Comparison of ENCODE assay signal across 12 mouse cellular contexts in the genomic region with DNA sequence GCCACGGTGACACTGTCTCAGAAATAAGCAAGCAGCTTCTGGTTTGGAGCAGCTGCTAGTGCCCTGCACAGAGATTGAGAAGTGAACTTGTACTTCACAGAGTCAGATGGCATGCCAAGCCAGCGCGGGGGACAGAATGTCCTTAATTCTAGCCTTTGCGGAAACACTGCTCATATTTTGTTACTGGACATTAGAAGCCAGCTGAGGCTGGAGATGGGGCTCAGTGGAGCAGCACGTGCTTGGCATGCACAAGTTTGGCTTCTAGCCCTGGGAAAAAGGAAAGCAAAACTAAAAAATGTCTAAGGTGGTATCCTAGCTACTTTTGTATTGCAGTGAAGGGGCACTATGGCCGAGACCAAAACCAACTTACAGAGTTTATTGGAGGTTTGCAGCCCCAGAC. TPM values are rescaled to one million over a fixed set of nuclear protein-coding genes. Genes with fewer than 3 reads are reported as not detected.
A peak's percentile ranks its signal among the peaks of the same experiment; 100 is the strongest.
DNase-seq lines count a peak whose midpoint lies in the region; ATAC-seq and TF ChIP-seq lines count a peak whose summit lies in the region.
"Had no signal": no experiment of that assay in that cellular context is flagged by ENCODE, and none has a peak within 500 bp of the region (broad histone marks: within the 10 kb centered on the region; RNA-seq: fewer than 3 reads in every experiment).

No protein-coding gene starts in this region.

- no peak overlapping the region for H3K4me2 ChIP-seq in kidney, postnatal 0 days (ENCODE audit: low read length)
- no peak overlapping the region for H3K4me2 ChIP-seq in stomach, postnatal 0 days (replicated peaks; ENCODE audit: low read depth)

- H3K4me3 ChIP-seq in gastrocnemius, adult 2 months: no peak overlapping the region
- H3K4me3 ChIP-seq in kidney, postnatal 0 days (replicated peaks; ENCODE audit: low read depth, low read length): no peak overlapping the region
- no peak overlapping the region for H3K4me3 ChIP-seq in stomach, postnatal 0 days (ENCODE audit: low read depth, low read length)
- H3K4me3 ChIP-seq: left cerebral cortex, adult 2 months had no signal

- TF ChIP-seq CTCF in gastrocnemius, adult 2 months (IDR thresholded peaks at IDR 0.05): no peak
- no peak for TF ChIP-seq CTCF in kidney, postnatal 0 days (IDR thresholded peaks at IDR 0.05; ENCODE audit: low read depth)
- TF ChIP-seq CTCF in stomach, postnatal 0 days (IDR thresholded peaks at IDR 0.05; ENCODE audit: low read depth): no peak

- DNase-seq in gastrocnemius, adult 2 months: peak; percentile 63
- no peak for DNase-seq in gastrocnemius, postnatal 36 days
- peak; percentile 38 for DNase-seq in NIH3T3 (ENCODE audit: low read depth)
- DNase-seq in gastrocnemius, postnatal 14 days: peak; percentile 50
- DNase-seq in kidney, postnatal 0 days (ENCODE audit: low spot score): no peak
- no peak for DNase-seq in urinary bladder, postnatal 10 days (ENCODE audit: low spot score)
- no peak for DNase-seq in left cerebral cortex, adult 11 months (ENCODE audit: low spot score)
- no peak for DNase-seq in stomach, postnatal 0 days (ENCODE audit: low spot score)
- DNase-seq: cerebellum, adult 18-20 months had no signal

- 55% methylated on average over 6 of the region's 6 CpGs for WGBS in kidney, postnatal 0 days
- WGBS in stomach, postnatal 0 days: 80% methylated on average over 6 of the region's 6 CpGs

- no peak overlapping the region for H3K9ac ChIP-seq in kidney, postnatal 0 days (ENCODE audit: low read depth, low read length)
- no peak overlapping the region for H3K9ac ChIP-seq in stomach, postnatal 0 days (ENCODE audit: low read length)

- TF ChIP-seq EP300 in stomach, postnatal 0 days (optimal IDR thresholded peaks at IDR 0.05): no peak

- intact Hi-C loops in gastrocnemius, adult 2 months (cut with DNase I): no loop called here
- intact Hi-C loops in gastrocnemius, postnatal 36 days (cut with DNase I): no loop called here
- intact Hi-C loops in gastrocnemius, postnatal 14 days (cut with DNase I; ENCODE audit: low total_unique reads): no loop called here

- no peaks in the 10 kb centered on the region for H3K4me1 ChIP-seq in kidney, postnatal 0 days (replicated peaks; ENCODE audit: insufficient read depth, low read length)
- no peaks in the 10 kb centered on the region for H3K4me1 ChIP-seq in stomach, postnatal 0 days (replicated peaks; ENCODE audit: control insufficient read depth, insufficient read depth)

- H3K36me3 ChIP-seq in kidney, postnatal 0 days (ENCODE audit: insufficient read depth, low read length): no peaks in the 10 kb centered on the region
- no peaks in the 10 kb centered on the region for H3K36me3 ChIP-seq in stomach, postnatal 0 days (ENCODE audit: control insufficient read depth, insufficient read depth, low read length)

- H3K27me3 ChIP-seq in kidney, postnatal 0 days (ENCODE audit: insufficient read depth, low read length): no peaks in the 10 kb centered on the region
- H3K27me3 ChIP-seq in stomach, postnatal 0 days (ENCODE audit: control insufficient read depth, insufficient read depth, low read length): no peaks in the 10 kb centered on the region
- H3K27me3 ChIP-seq: CH12.LX had no signal

- H3K9me3 ChIP-seq in kidney, postnatal 0 days (replicated peaks; ENCODE audit: low read length): no peaks in the 10 kb centered on the region
- no peaks in the 10 kb centered on the region for H3K9me3 ChIP-seq in stomach, postnatal 0 days (ENCODE audit: control insufficient read depth, low read length)

- peak overlapping the region; percentile 3; the same call in 1 of the 2 replicates for H3K27ac ChIP-seq in gastrocnemius, adult 2 months
- H3K27ac ChIP-seq in kidney, postnatal 0 days: peak overlapping the region; percentile 70; the same call in 1 of the 2 replicates
- no peak overlapping the region for H3K27ac ChIP-seq in stomach, postnatal 0 days (replicated peaks)
- H3K27ac ChIP-seq: left cerebral cortex, adult 2 months had no signal

- no peak for ATAC-seq in kidney, postnatal 0 days (replicated peaks; ENCODE audit: low FRiP score, low read depth)
- no peak for ATAC-seq in stomach, postnatal 0 days (ENCODE audit: low FRiP score, low TSS enrichment)
- ATAC-seq: lung, postnatal 0 days had no signal

RNA-seq across cellular contexts. Expression of a gene that starts 7.3 kb away (rescaled TPM):
- total RNA-seq in gastrocnemius, adult 2 months (2021): 1 to 10 TPM; 1.3 to 2.3 TPM
- 1 to 10 TPM; 1.7 to 1.9 TPM for total RNA-seq in gastrocnemius, postnatal 36 days (2021)
- total RNA-seq in gastrocnemius, postnatal 14 days (2021): 1 to 10 TPM; 4.2 to 4.5 TPM
- polyA plus RNA-seq in kidney, postnatal 0 days (2015; fragmentation: Nextera tagmentation; extraction: Ambion mirVana): 12.9 and 13.0 TPM in 2 replicates
- 13.2 and 16.6 TPM in 2 replicates for polyA plus RNA-seq in stomach, postnatal 0 days (2015; fragmentation: Nextera tagmentation; extraction: Ambion mirVana)

RNA-seq across cellular contexts. Expression of a gene that starts 14.0 kb away (rescaled TPM):
- total RNA-seq in gastrocnemius, adult 2 months (2021): not detected
- total RNA-seq in gastrocnemius, postnatal 36 days (2021): not detected
- not detected for total RNA-seq in gastrocnemius, postnatal 14 days (2021)
- 0.13 and 0.20 TPM in 2 replicates for polyA plus RNA-seq in kidney, postnatal 0 days (2015; fragmentation: Nextera tagmentation; extraction: Ambion mirVana)
- polyA plus RNA-seq in stomach, postnatal 0 days (2015; fragmentation: Nextera tagmentation; extraction: Ambion mirVana): 0.23 and 0.25 TPM in 2 replicates
- total RNA-seq: CH12.LX had no signal

RNA-seq across cellular contexts. Expression of a gene that starts 40.0 kb away (rescaled TPM):
- under 1 TPM in 1 of 2 experiments, not detected in 1; 0.17 TPM for total RNA-seq in gastrocnemius, adult 2 months (2021)
- under 1 TPM in 1 of 2 experiments, not detected in 1; 0.12 TPM for total RNA-seq in gastrocnemius, postnatal 36 days (2021)
- total RNA-seq in gastrocnemius, postnatal 14 days (2021): under 1 TPM in 1 of 2 experiments, not detected in 1; 0.13 TPM
- polyA plus RNA-seq in kidney, postnatal 0 days (2015; fragmentation: Nextera tagmentation; extraction: Ambion mirVana): 0.38 and 0.50 TPM in 2 replicates
- polyA plus RNA-seq in stomach, postnatal 0 days (2015; fragmentation: Nextera tagmentation; extraction: Ambion mirVana): 0.57 and 0.65 TPM in 2 replicates

Comparison
In these comparisons a context has a peak if more than half of its experiments do, and no peak if none do; other contexts are left out.
1. DNase-seq: peak in gastrocnemius, adult 2 months (single experiment), NIH3T3 (single experiment) and gastrocnemius, postnatal 14 days (single experiment); none in gastrocnemius, postnatal 36 days (0 of 2), kidney, postnatal 0 days (single experiment), urinary bladder, postnatal 10 days (single experiment), left cerebral cortex, adult 11 months (single experiment) and stomach, postnatal 0 days (single experiment).